Mouse (Mus musculus): Measurements from ENCODE around the gene Ube2t.

DNA sequence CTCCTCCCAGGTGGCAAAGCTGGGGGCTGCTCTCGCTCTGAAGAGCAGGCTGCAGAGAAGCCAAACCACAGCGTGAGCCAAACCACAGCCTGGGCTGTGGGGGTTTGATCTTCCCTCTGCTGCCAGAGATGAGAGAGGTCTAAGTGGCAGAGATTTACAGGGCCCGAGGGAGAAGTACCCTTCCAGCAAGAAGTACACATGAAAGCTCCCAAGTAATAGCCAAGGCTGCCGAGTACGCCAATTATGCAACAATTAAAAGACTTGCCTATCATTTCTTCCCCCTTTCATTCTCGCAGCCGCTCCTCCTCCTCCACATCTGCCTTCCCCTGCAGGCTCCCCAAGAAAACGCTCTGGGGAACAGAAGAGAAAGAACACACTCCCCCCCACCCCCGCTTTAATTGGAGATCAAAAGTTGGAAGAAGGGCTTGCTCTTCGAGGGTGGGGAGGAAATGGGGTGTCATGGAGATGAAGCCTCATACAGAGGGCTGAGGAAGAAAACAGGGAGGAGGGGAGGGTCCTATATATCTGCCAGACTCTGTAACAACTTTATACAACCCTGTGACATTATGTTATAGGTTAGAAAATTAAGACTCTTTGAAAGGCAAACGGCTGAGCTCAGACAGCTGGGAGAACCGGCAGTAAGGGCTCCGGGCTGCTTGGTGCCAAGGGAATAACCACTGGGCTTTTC, 56.9 kb downstream of the Ube2t start:
- TF ChIP-seq GATA1 (IDR thresholded peaks at IDR 0.05; ENCODE audit: borderline replicate concordance, low read length) (no peak), FLI1 (IDR thresholded peaks at IDR 0.05; ENCODE audit: low read length) (no peak)
